Mouse (Mus musculus) adipose tissue, adult 10 weeks (tissue): ENCODE data around the gene Nup88. TPM values are rescaled to one million over a fixed set of nuclear protein-coding genes. Genes with fewer than 3 reads are reported as not detected.

Experiments used
- polyA plus RNA-seq: library from polyadenylated mRNA; stranded (reverse); fragments of 350-450 nt; fragmentation: Illumina TruSeq; extraction: RNeasy Lipid Tissue Mini Kit (QIAGEN cat#74804); gene quantifications from one replicate; pipeline ENCODE4 v1.2.3, GENCODE M21; 2014; ENCODE audit warnings: low read depth, low replicate concordance

Gene Nup88
- polyA plus RNA-seq = 61.5 TPM

GRCm38 (mm10) chr11:70969821-70970559 is at the start of gene Nup88, which contains the start of gene Rpain:
TSS of gene Nup88 (minus strand) at chr11:70969973.
TSS of gene Rpain (plus strand) at chr11:70970213.

GRCm38 (mm10) chr11:71004316-71004773 is 34.6 kb upstream of the Nup88 start, which contains the start of gene Dhx33:
TSS of gene Dhx33 (minus strand) at chr11:71004437.

GRCm38 (mm10) chr11:70982557-70983228 is 12.9 kb upstream of the Nup88 start, which contains the start of gene C1qbp:
TSS of gene C1qbp (minus strand) at chr11:70983026.

Other genes starting within 250 kb of the Nup88 start
- gene Zfp3, start 205.8 kb downstream of the Nup88 start, polyA plus RNA-seq = 6.4 TPM
- gene Scimp, start 157.4 kb downstream of the Nup88 start, polyA plus RNA-seq = 0.79 TPM
- 17.2 TPM for gene Rabep1, start 125.2 kb downstream of the Nup88 start, polyA plus RNA-seq
- gene Rpain, start 240 bp upstream of the Nup88 start, polyA plus RNA-seq = 32.0 TPM
- 72.2 TPM for gene C1qbp, start 13.1 kb upstream of the Nup88 start, polyA plus RNA-seq
- 22.2 TPM for gene Dhx33, start 34.5 kb upstream of the Nup88 start, polyA plus RNA-seq
- 14.3 TPM for gene Mis12, start 49.6 kb upstream of the Nup88 start, polyA plus RNA-seq
- 30.9 TPM for gene Derl2, start 49.9 kb upstream of the Nup88 start, polyA plus RNA-seq
- gene 6330403K07Rik, start 63.5 kb upstream of the Nup88 start, polyA plus RNA-seq = 3.8 TPM
- 0.20 TPM for gene Nlrp1a, start 174.7 kb upstream of the Nup88 start, polyA plus RNA-seq